Comparison of ENCODE assay signal across 8 mouse cellular contexts in the genomic region with DNA sequence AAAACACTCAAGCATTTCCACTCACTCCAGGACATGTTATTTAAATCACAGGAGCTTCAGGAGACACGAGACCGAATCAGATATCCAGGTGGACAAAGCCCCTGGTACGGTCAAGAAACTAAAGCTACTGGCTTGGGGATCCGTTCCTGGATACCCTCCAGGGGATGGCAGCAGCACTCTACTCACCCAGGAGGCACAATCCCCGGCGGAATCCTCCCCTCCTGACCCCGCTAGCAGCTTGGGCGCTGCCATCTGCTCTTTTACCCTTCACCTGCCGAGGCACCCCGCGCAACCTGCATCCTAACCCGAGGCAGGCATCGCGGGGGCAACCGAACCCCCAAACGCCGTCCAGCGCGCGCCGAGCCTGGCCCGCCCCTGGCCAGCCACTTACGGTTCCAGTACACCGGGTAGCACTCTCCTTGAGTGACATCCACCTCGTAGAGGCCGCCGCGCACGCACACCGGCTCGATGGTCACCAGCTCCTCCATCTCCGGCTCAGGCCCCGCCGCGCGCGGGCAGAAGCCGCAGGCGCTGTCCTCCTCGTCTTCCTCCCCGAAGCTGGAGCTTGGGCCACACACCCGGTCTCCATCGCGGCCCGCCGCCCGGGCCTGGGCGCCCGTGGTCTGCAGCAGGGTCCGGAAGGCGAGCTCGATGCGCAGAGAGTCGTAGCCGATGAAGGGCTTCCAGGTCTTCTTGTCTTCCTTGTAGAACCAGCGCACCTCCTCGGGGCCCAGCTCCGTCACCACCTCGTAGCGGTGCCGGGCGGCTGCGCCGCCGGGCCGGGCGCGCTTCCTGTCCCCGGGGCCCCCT. TPM values are rescaled to one million over a fixed set of nuclear protein-coding genes. Genes with fewer than 3 reads are reported as not detected.
DNase-seq lines count a peak whose midpoint lies in the region; ATAC-seq and TF ChIP-seq lines count a peak whose summit lies in the region.

No protein-coding gene starts in this region.

- H3K27me3 ChIP-seq in hindbrain, postnatal 0 days (ENCODE audit: insufficient read depth, low read length): no peaks in the 10 kb centered on the region
- no peaks in the 10 kb centered on the region for H3K27me3 ChIP-seq in megakaryocyte, embryonic 14.5 days (replicated peaks)

- WGBS in hindbrain, postnatal 0 days: under 1% methylated on average over 68 of the region's 69 CpGs

- no peaks in the 10 kb centered on the region for H3K9me3 ChIP-seq in hindbrain, postnatal 0 days (ENCODE audit: low read length)
- H3K9me3 ChIP-seq in megakaryocyte, embryonic 14.5 days: no peaks in the 10 kb centered on the region

- H3K4me2 ChIP-seq in hindbrain, postnatal 0 days (ENCODE audit: low read depth, low read length): peak overlapping the region; percentile 58

- peak; percentile 56 for DNase-seq in T-cell, adult 2 months (ENCODE audit: low spot score)
- peak; percentile 26 to 59 for DNase-seq in cerebellum, postnatal 4 days (ENCODE audit: low spot score in 2 of 2)
- peak; percentile 54 for DNase-seq in gastrocnemius, adult 2 months
- DNase-seq in hindbrain, postnatal 0 days (ENCODE audit: low spot score): peak; percentile 59
- peak; percentile 23 to 66 for DNase-seq in left cerebral cortex, postnatal 10 days (ENCODE audit: extremely low spot score in 1 of 2, low spot score in 2 of 2)
- DNase-seq in right cerebral cortex, postnatal 25 days: peak; percentile 71

- peak overlapping the region; percentile 89 for H3K27ac ChIP-seq in gastrocnemius, adult 2 months
- peak overlapping the region; percentile 93 for H3K27ac ChIP-seq in hindbrain, postnatal 0 days

- peak; percentile 58 for ATAC-seq in hindbrain, postnatal 0 days
- ATAC-seq in megakaryocyte-erythroid progenitor cell, adult 5-6 weeks (replicated peaks; ENCODE audit: low FRiP score, low TSS enrichment, poor library complexity, severe bottlenecking): no peak

- peaks cover 7% of the 10 kb centered on the region for H3K4me1 ChIP-seq in hindbrain, postnatal 0 days (ENCODE audit: insufficient read depth, low read length)
- peaks cover 61% of the 10 kb centered on the region for H3K4me1 ChIP-seq in megakaryocyte, embryonic 14.5 days

- peak overlapping the region; percentile 95 for H3K4me3 ChIP-seq in gastrocnemius, adult 2 months
- H3K4me3 ChIP-seq in hindbrain, postnatal 0 days (ENCODE audit: low read length): peak overlapping the region; percentile 88
- H3K4me3 ChIP-seq in megakaryocyte, embryonic 14.5 days (replicated peaks): peak overlapping the region; percentile 98

- TF ChIP-seq CTCF in gastrocnemius, adult 2 months (IDR thresholded peaks at IDR 0.05): no peak
- TF ChIP-seq CTCF in hindbrain, postnatal 0 days (IDR thresholded peaks at IDR 0.05; ENCODE audit: low read depth): no peak; the same call in 1 of the 2 replicates

- H3K36me3 ChIP-seq in hindbrain, postnatal 0 days (ENCODE audit: insufficient read depth, low read length): no peaks in the 10 kb centered on the region
- H3K36me3 ChIP-seq in megakaryocyte, embryonic 14.5 days (replicated peaks; ENCODE audit: low read length): peaks cover 12% of the 10 kb centered on the region

- intact Hi-C loops in gastrocnemius, adult 2 months (cut with DNase I): no loop called here
- intact Hi-C loops in left cerebral cortex, postnatal 10 days (cut with DNase I): no loop called here

- H3K9ac ChIP-seq in hindbrain, postnatal 0 days (replicated peaks; ENCODE audit: low read length): peak overlapping the region; percentile 86

RNA-seq across cellular contexts. Expression of a gene that starts 0.9 kb away (rescaled TPM):
- total RNA-seq in gastrocnemius, adult 2 months (2021): 1 to 10 TPM; 3.3 TPM
- total RNA-seq in hindbrain, postnatal 0 days (2014; rRNA removed): 53.0 and 64.2 TPM in 2 replicates
- 15.0 and 17.2 TPM in 2 replicates for polyA plus RNA-seq in hindbrain, postnatal 0 days (2015; fragmentation: Nextera tagmentation; extraction: Ambion mirVana)
- 10 to 100 TPM; 61.4 to 69.1 TPM for total RNA-seq in left cerebral cortex, postnatal 10 days (2021)
- polyA plus RNA-seq in megakaryocyte, embryonic 14.5 days (2012; ENCODE audit: insufficient read depth, low replicate concordance): 1.0 and 2.8 TPM in 2 replicates
- 25.5 and 26.4 TPM in 2 replicates for total RNA-seq in megakaryocyte-erythroid progenitor cell, adult 5-6 weeks (2014; fragmentation: Nextera tagmentation)
- total RNA-seq in megakaryocyte-erythroid progenitor cell, adult 5-6 weeks (2017): 18.2 and 42.8 TPM in 2 replicates

Comparison
In these comparisons a context has a peak if more than half of its experiments do, and no peak if none do; other contexts are left out.
1. RNA of a gene that starts 0.9 kb away (total RNA-seq): 61.4 to 69.1 TPM in left cerebral cortex, postnatal 10 days, 53.0 to 64.2 TPM in hindbrain, postnatal 0 days and 18.2 to 42.8 TPM in megakaryocyte-erythroid progenitor cell, adult 5-6 weeks; 3.3 TPM in gastrocnemius, adult 2 months; every median in the first group is over 4 times any median in the second.
2. Peak in every context shown above with its lines, with median percentiles within 50 percentile points of each other: DNase-seq and H3K4me3 ChIP-seq.